Comparison of ENCODE assay signal across 20 mouse cellular contexts in genomic region chr2:71697408-71698336, GRCm38 (mm10). TPM values are rescaled to one million over a fixed set of nuclear protein-coding genes. Genes with fewer than 3 reads are reported as not detected.
DNase-seq lines count a peak whose midpoint lies in the region; ATAC-seq and TF ChIP-seq lines count a peak whose summit lies in the region.
"Had no signal": no experiment of that assay in that cellular context is flagged by ENCODE, and none has a peak within 500 bp of the region (broad histone marks: within the 10 kb centered on the region; RNA-seq: fewer than 3 reads in every experiment).

No protein-coding gene starts in this region.

- no peak overlapping the region for H3K9ac ChIP-seq in lung, postnatal 0 days (replicated peaks; ENCODE audit: low read depth)
- H3K9ac ChIP-seq in intestine, embryonic 14.5 days (ENCODE audit: low read length), result no peak overlapping the region
- H3K9ac ChIP-seq in stomach, postnatal 0 days (ENCODE audit: low read length), result no peak overlapping the region
- H3K9ac ChIP-seq: embryonic facial prominence, embryonic 12.5 days; heart, embryonic 13.5 days; liver, embryonic 12.5 days; lung, embryonic 14.5 days had no signal

- H3K4me3 ChIP-seq in lung, postnatal 0 days (ENCODE audit: low read depth, low read length), result no peak overlapping the region
- no peak overlapping the region for H3K4me3 ChIP-seq in intestine, embryonic 14.5 days (ENCODE audit: low read depth, low read length)
- no peak overlapping the region for H3K4me3 ChIP-seq in stomach, postnatal 0 days (ENCODE audit: low read depth, low read length)
- H3K4me3 ChIP-seq: embryonic facial prominence, embryonic 12.5 days; heart, embryonic 13.5 days; liver, embryonic 12.5 days had no signal

- no peaks in the 10 kb centered on the region for H3K9me3 ChIP-seq in lung, postnatal 0 days (ENCODE audit: low read length)
- 0 out of 2 replicates have a peak, but pooled peaks cover 4% of the 10 kb centered on the region for H3K9me3 ChIP-seq in intestine, embryonic 14.5 days (ENCODE audit: control insufficient read depth, low read length)
- H3K9me3 ChIP-seq in stomach, postnatal 0 days (ENCODE audit: control insufficient read depth, low read length), result no peaks in the 10 kb centered on the region
- H3K9me3 ChIP-seq: embryonic facial prominence, embryonic 12.5 days; heart, embryonic 13.5 days; liver, embryonic 12.5 days had no signal

- 31% methylated on average over 8 of the region's 8 CpGs for WGBS in lung, postnatal 0 days
- 32% methylated on average over 8 of the region's 8 CpGs for WGBS in intestine, embryonic 14.5 days
- 29% methylated on average over 8 of the region's 8 CpGs for WGBS in stomach, postnatal 0 days

- DNase-seq in adrenal gland, adult (ENCODE audit: inconsistent age in 2 of 2, low spot score in 1 of 2), result peak; percentile 78 to 89
- DNase-seq in adrenal gland, adult 18-20 months (ENCODE audit: low spot score in 2 of 2), result no peak
- DNase-seq in lung, postnatal 0 days (ENCODE audit: low spot score), result peak; percentile 19
- no peak for DNase-seq in lung, postnatal 14 days
- DNase-seq in intestine, embryonic 14.5 days (ENCODE audit: low spot score), result no peak
- DNase-seq in stomach, postnatal 0 days (ENCODE audit: low spot score), result no peak
- no peak for DNase-seq in left cerebral cortex, adult 18-20 months (ENCODE audit: low spot score in 2 of 2)
- DNase-seq in heart, postnatal 14 days, result no peak
- DNase-seq: cerebellum, adult 8-10 months; kidney, postnatal 14 days; midbrain, embryonic 14.5 days; spleen, adult 18-20 months; thymus, postnatal 4 days had no signal

- no peak for ATAC-seq in lung, postnatal 0 days
- ATAC-seq in intestine, embryonic 14.5 days (replicated peaks; ENCODE audit: low FRiP score, low TSS enrichment, low read depth), result peak; percentile 36; the same call in 1 of the 2 replicates
- ATAC-seq in stomach, postnatal 0 days (ENCODE audit: low FRiP score, low TSS enrichment), result peak; percentile 41
- ATAC-seq: CD4-positive, CD25-positive, alpha-beta regulatory T cell, adult 4 months; forebrain, embryonic 16.5 days; inflammation-experienced regulatory T-cells, adult 6 months; liver, embryonic 12.5 days had no signal

- no peaks in the 10 kb centered on the region for H3K36me3 ChIP-seq in lung, postnatal 0 days (ENCODE audit: insufficient read depth, low read length)
- H3K36me3 ChIP-seq in intestine, embryonic 14.5 days (ENCODE audit: control insufficient read depth, insufficient read depth, low read length), result no peaks in the 10 kb centered on the region
- H3K36me3 ChIP-seq in stomach, postnatal 0 days (ENCODE audit: control insufficient read depth, insufficient read depth, low read length), result no peaks in the 10 kb centered on the region
- H3K36me3 ChIP-seq: embryonic facial prominence, embryonic 12.5 days; heart, embryonic 13.5 days; liver, embryonic 12.5 days had no signal

- intact Hi-C loops in heart, postnatal 14 days (cut with DNase I), result no loop called here

- no peaks in the 10 kb centered on the region for H3K4me1 ChIP-seq in lung, postnatal 0 days (ENCODE audit: insufficient read depth, low read depth, low read length)
- peaks cover 13% of the 10 kb centered on the region; the same call in 1 of the 2 replicates for H3K4me1 ChIP-seq in intestine, embryonic 14.5 days (replicated peaks; ENCODE audit: control insufficient read depth, insufficient read depth, low read length)
- no peaks in the 10 kb centered on the region for H3K4me1 ChIP-seq in stomach, postnatal 0 days (replicated peaks; ENCODE audit: control insufficient read depth, insufficient read depth)
- H3K4me1 ChIP-seq: liver, embryonic 12.5 days had no signal

- H3K4me2 ChIP-seq in lung, postnatal 0 days (replicated peaks; ENCODE audit: low read depth, low read length), result no peak overlapping the region
- no peak overlapping the region for H3K4me2 ChIP-seq in intestine, embryonic 14.5 days (ENCODE audit: low read length)
- no peak overlapping the region for H3K4me2 ChIP-seq in stomach, postnatal 0 days (replicated peaks; ENCODE audit: low read depth)
- H3K4me2 ChIP-seq: embryonic facial prominence, embryonic 12.5 days; heart, embryonic 13.5 days; liver, embryonic 12.5 days; lung, embryonic 14.5 days had no signal

- TF ChIP-seq CTCF in lung, postnatal 0 days (IDR thresholded peaks at IDR 0.05), result no peak
- TF ChIP-seq CTCF in stomach, postnatal 0 days (IDR thresholded peaks at IDR 0.05; ENCODE audit: low read depth), result no peak

- no peaks in the 10 kb centered on the region for H3K27me3 ChIP-seq in lung, postnatal 0 days (replicated peaks; ENCODE audit: insufficient read depth, low read length)
- H3K27me3 ChIP-seq in intestine, embryonic 14.5 days (replicated peaks; ENCODE audit: control insufficient read depth, insufficient read depth, low read length), result no peaks in the 10 kb centered on the region
- no peaks in the 10 kb centered on the region for H3K27me3 ChIP-seq in stomach, postnatal 0 days (ENCODE audit: control insufficient read depth, insufficient read depth, low read length)
- H3K27me3 ChIP-seq: embryonic facial prominence, embryonic 12.5 days; heart, embryonic 13.5 days; liver, embryonic 12.5 days had no signal

- TF ChIP-seq EP300 in lung, postnatal 0 days (IDR thresholded peaks at IDR 0.05), result no peak
- no peak for TF ChIP-seq EP300 in stomach, postnatal 0 days (optimal IDR thresholded peaks at IDR 0.05)

- H3K27ac ChIP-seq in lung, postnatal 0 days (ENCODE audit: low read length), result no peak overlapping the region
- H3K27ac ChIP-seq in intestine, embryonic 14.5 days (ENCODE audit: low read depth), result no peak overlapping the region
- no peak overlapping the region for H3K27ac ChIP-seq in stomach, postnatal 0 days (replicated peaks)
- H3K27ac ChIP-seq: embryonic facial prominence, embryonic 12.5 days; heart, embryonic 13.5 days; liver, embryonic 12.5 days had no signal

RNA-seq across cellular contexts. Expression of gene Itga6, which starts 47.7 kb away (rescaled TPM):
- 100 to 1,000 TPM; 104 to 133 TPM for total RNA-seq in adrenal gland, adult 18-20 months (2021)
- 78.2 and 79.1 TPM in 2 replicates for polyA plus RNA-seq in lung, postnatal 0 days (2015; fragmentation: Nextera tagmentation; extraction: Ambion mirVana)
- polyA plus RNA-seq in intestine, embryonic 14.5 days (2014; fragmentation: Nextera tagmentation; extraction: Ambion mirVana), result 56.2 and 62.1 TPM in 2 replicates
- 51.5 and 51.9 TPM in 2 replicates for polyA plus RNA-seq in stomach, postnatal 0 days (2015; fragmentation: Nextera tagmentation; extraction: Ambion mirVana)
- 10 to 100 TPM; 24.9 to 25.2 TPM for total RNA-seq in left cerebral cortex, adult 18-20 months (2021)
- 10 to 100 TPM; 79.2 to 80.7 TPM for total RNA-seq in heart, postnatal 14 days (2021)

Comparison
In these comparisons a context has a peak if more than half of its experiments do, and no peak if none do; other contexts are left out.
1. DNase-seq: peak in adrenal gland, adult (2 of 2) and lung, postnatal 0 days (single experiment); none in adrenal gland, adult 18-20 months (0 of 2), lung, postnatal 14 days (single experiment), intestine, embryonic 14.5 days (single experiment), stomach, postnatal 0 days (single experiment), left cerebral cortex, adult 18-20 months (0 of 2) and heart, postnatal 14 days (0 of 2).